Mouse (Mus musculus) c-Kit-positive CD71-negative TER-119-negative erythroid progenitor cells, embryonic 14.5 days (primary cell): ENCODE data around the gene Defa30.
"Not testable (repeated sequence)": the region's sequence is repeated elsewhere in the genome, so short reads cannot be mapped to it uniquely, and the experiment has no call there.

Experiments used
- DNase-seq: peaks from one replicate; pipeline ENCODE4 v3.0.0-alpha.2; 2013; ENCODE audit warnings: low read depth

Gene Defa30

GRCm38 (mm10) chr8:21134342-21134741 is at the start of gene Defa30:
Gene Defa30 (plus strand): TSS chr8:21134642.
- not testable (repeated sequence) for DNase-seq

- peak; percentile 19 for DNase-seq
Observed at GRCm38 (mm10) chr8:21093106-21093505, 41.3 kb upstream of the Defa30 start.

- not testable (repeated sequence) for DNase-seq
Observed at GRCm38 (mm10) chr8:21095950-21096349, 38.5 kb upstream of the Defa30 start, which contains the start of gene Gm14851. Gene Gm14851 (minus strand): TSS chr8:21096050.

GRCm38 (mm10) chr8:21161977-21162376 is 27.5 kb downstream of the Defa30 start, which contains the start of gene Defa22:
Gene Defa22 (plus strand): TSS chr8:21162277.
- not testable (repeated sequence) for DNase-seq
